Mouse (Mus musculus): ENCODE data around the gene Naaa. TPM values are rescaled to one million over a fixed set of nuclear protein-coding genes. Genes with fewer than 3 reads are reported as not detected.
A peak's percentile ranks its signal among the peaks of the same experiment; 100 is the strongest.

Gene Naaa
- polyA plus RNA-seq, 2 experiments = 17.5 to 19.0 TPM

DNA sequence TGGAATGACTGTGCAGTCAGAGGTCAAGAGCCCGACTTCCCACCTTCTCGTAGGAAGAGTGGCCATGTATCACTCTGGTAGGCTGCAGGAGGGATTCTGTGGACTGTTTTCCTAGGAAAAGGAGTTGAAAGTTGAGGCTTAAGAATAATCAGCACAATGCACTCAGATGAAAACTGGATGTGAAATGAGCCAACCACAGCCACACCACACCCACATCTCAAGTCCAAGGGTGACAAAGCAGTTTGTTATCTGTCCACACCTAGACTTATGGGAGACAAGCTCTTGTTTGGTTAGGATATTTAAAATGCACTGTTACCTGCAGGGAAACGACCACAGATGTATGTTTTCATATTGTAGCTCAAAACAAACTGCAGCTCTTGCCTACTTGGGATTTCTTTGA lies 5.1 kb upstream of the Naaa start:
- no peak overlapping the region for H3K27ac ChIP-seq (replicated peaks; ENCODE audit: low read depth, low read length)
- H3K27me3 ChIP-seq (ENCODE audit: control insufficient read depth, insufficient read depth, low read length) = no peaks in the 10 kb centered on the region
- peaks cover 7% of the 10 kb centered on the region; the same call in 1 of the 2 replicates for H3K4me1 ChIP-seq (ENCODE audit: control insufficient read depth, insufficient read depth, low read length)
- H3K4me2 ChIP-seq (replicated peaks; ENCODE audit: low read depth, low read length, severe bottlenecking) = no peak overlapping the region
- no peak for DNase-seq (ENCODE audit: low spot score)
- no peak for ATAC-seq (ENCODE audit: low FRiP score, low read depth)
- no peaks in the 10 kb centered on the region for H3K9me3 ChIP-seq (ENCODE audit: control insufficient read depth, low read length)
- TF ChIP-seq POLR2A (IDR thresholded peaks at IDR 0.05; ENCODE audit: borderline replicate concordance, extremely low read depth, insufficient read depth, insufficient read length) = no peak
- 78% methylated on average over 3 of the region's 3 CpGs for WGBS
- H3K4me3 ChIP-seq (replicated peaks; ENCODE audit: low read length) = no peak overlapping the region
- no peak overlapping the region for H3K9ac ChIP-seq (ENCODE audit: low read depth, low read length, severe bottlenecking)
- H3K36me3 ChIP-seq (ENCODE audit: control insufficient read depth, insufficient read depth, low read length) = peaks cover 31% of the 10 kb centered on the region

DNA sequence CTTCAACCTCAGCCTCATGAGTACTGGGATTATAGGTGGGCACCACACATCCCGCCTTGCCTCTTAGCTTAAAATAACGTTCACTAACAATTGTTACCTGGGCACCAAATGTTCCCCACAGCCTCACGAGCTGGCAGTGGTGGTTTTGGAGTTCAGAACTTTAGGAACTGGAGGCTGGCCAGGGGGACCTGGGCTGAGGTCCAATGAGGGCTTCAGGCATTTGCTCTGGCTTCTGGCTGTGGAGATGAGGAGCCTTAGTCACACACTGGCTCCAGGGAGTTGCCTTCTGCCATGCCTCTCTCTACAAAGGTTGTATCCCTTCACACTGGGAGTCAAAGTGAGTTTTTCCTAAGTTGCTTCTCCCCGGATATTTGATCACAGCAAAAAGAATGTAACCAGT lies 4.6 kb upstream of the Naaa start:
- Histone ChIP-seq H3K4me3 (replicated peaks; ENCODE audit: low read length) (no peak overlapping the region), H3K27ac (replicated peaks; ENCODE audit: low read depth, low read length) (no peak overlapping the region), H3K4me1 (ENCODE audit: control insufficient read depth, insufficient read depth, low read length) (peaks cover 7% of the 10 kb centered on the region; the same call in 1 of the 2 replicates), H3K9ac (ENCODE audit: low read depth, low read length, severe bottlenecking) (no peak overlapping the region), H3K27me3 (ENCODE audit: control insufficient read depth, insufficient read depth, low read length) (no peaks in the 10 kb centered on the region), H3K36me3 (ENCODE audit: control insufficient read depth, insufficient read depth, low read length) (peaks cover 26% of the 10 kb centered on the region), H3K9me3 (ENCODE audit: control insufficient read depth, low read length) (no peaks in the 10 kb centered on the region), H3K4me2 (replicated peaks; ENCODE audit: low read depth, low read length, severe bottlenecking) (no peak overlapping the region)
- WGBS = 74% methylated on average over 4 of the region's 4 CpGs
- no peak for ATAC-seq (ENCODE audit: low FRiP score, low read depth)
- no peak for DNase-seq (ENCODE audit: low spot score)
- no peak for TF ChIP-seq POLR2A (IDR thresholded peaks at IDR 0.05; ENCODE audit: borderline replicate concordance, extremely low read depth, insufficient read depth, insufficient read length)

GRCm38 (mm10) chr5:92278942-92279537 lies 1.1 kb upstream of the Naaa start:
- DNase-seq (ENCODE audit: low spot score) (no peak), ATAC-seq (ENCODE audit: low FRiP score, low read depth) (no peak)
- H3K4me1 ChIP-seq (ENCODE audit: control insufficient read depth, insufficient read depth, low read length) = peaks cover 7% of the 10 kb centered on the region; the same call in 1 of the 2 replicates
- no peak overlapping the region for H3K4me3 ChIP-seq (replicated peaks; ENCODE audit: low read length)
- H3K27me3 ChIP-seq (ENCODE audit: control insufficient read depth, insufficient read depth, low read length) = no peaks in the 10 kb centered on the region
- no peaks in the 10 kb centered on the region for H3K9me3 ChIP-seq (ENCODE audit: control insufficient read depth, low read length)
- H3K9ac ChIP-seq (ENCODE audit: low read depth, low read length, severe bottlenecking) = no peak overlapping the region
- no peak for TF ChIP-seq POLR2A (IDR thresholded peaks at IDR 0.05; ENCODE audit: borderline replicate concordance, extremely low read depth, insufficient read depth, insufficient read length)
- H3K27ac ChIP-seq (replicated peaks; ENCODE audit: low read depth, low read length) = no peak overlapping the region
- 79% methylated on average over 10 of the region's 10 CpGs for WGBS
- H3K4me2 ChIP-seq (replicated peaks; ENCODE audit: low read depth, low read length, severe bottlenecking) = no peak overlapping the region
- H3K36me3 ChIP-seq (ENCODE audit: control insufficient read depth, insufficient read depth, low read length) = no peaks in the 10 kb centered on the region

- Histone ChIP-seq H3K9me3 (ENCODE audit: control insufficient read depth, low read length) (no peaks in the 10 kb centered on the region), H3K4me1 (ENCODE audit: control insufficient read depth, insufficient read depth, low read length) (no peaks in the 10 kb centered on the region), H3K27me3 (ENCODE audit: control insufficient read depth, insufficient read depth, low read length) (no peaks in the 10 kb centered on the region), H3K27ac (replicated peaks; ENCODE audit: low read depth, low read length) (no peak overlapping the region), H3K4me3 (replicated peaks; ENCODE audit: low read length) (no peak overlapping the region), H3K9ac (ENCODE audit: low read depth, low read length, severe bottlenecking) (no peak overlapping the region), H3K36me3 (ENCODE audit: control insufficient read depth, insufficient read depth, low read length) (no peaks in the 10 kb centered on the region), H3K4me2 (replicated peaks; ENCODE audit: low read depth, low read length, severe bottlenecking) (no peak overlapping the region)
- DNase-seq (ENCODE audit: low spot score) (no peak), ATAC-seq (ENCODE audit: low FRiP score, low read depth) (no peak)
- WGBS = 92% methylated on average over 7 of the region's 7 CpGs
- no peak for TF ChIP-seq POLR2A (IDR thresholded peaks at IDR 0.05; ENCODE audit: borderline replicate concordance, extremely low read depth, insufficient read depth, insufficient read length)
Observed at GRCm38 (mm10) chr5:92270496-92270895, 7.5 kb downstream of the Naaa start.

DNA sequence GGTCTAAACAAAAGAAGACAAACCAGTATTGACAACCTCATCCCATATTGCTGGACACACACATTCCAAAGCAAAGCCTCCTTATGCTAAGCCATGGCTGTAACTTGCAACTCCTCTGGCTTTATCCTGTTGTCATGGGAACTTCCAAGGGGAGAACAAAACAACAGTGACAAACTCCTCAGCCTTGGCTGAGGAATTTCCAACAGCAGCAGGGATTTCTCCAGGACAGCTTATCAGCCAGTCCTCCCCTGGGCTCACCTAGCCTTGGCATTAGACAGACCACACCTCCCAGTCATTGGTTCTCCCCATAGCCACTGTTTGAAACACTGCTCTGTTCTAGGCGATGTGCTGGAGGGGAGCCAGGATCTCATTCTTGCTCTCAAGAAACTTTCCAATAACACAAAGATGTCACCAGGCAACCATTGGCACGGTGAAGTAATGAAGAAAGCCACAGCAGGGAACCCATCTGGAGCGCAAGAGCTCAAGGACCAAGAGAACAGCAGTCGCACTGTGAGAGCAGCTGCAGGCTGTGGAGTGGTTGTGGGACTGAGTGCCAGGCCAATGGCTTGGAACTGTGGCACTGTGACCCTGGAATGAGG lies 14.1 kb downstream of the Naaa start:
- H3K4me2 ChIP-seq (replicated peaks; ENCODE audit: low read depth, low read length, severe bottlenecking) = no peak overlapping the region
- no peak overlapping the region for H3K4me3 ChIP-seq (replicated peaks; ENCODE audit: low read length)
- H3K27ac ChIP-seq (replicated peaks; ENCODE audit: low read depth, low read length) = peak overlapping the region; percentile 43; the same call in 1 of the 2 replicates
- ATAC-seq (ENCODE audit: low FRiP score, low read depth) (peak; percentile 73), DNase-seq (ENCODE audit: low spot score) (peak; percentile 78)
- H3K4me1 ChIP-seq (ENCODE audit: control insufficient read depth, insufficient read depth, low read length) = peaks cover 9% of the 10 kb centered on the region; the same call in 1 of the 2 replicates
- TF ChIP-seq POLR2A (IDR thresholded peaks at IDR 0.05; ENCODE audit: borderline replicate concordance, extremely low read depth, insufficient read depth, insufficient read length) = no peak
- 45% methylated on average over 4 of the region's 4 CpGs for WGBS
- no peaks in the 10 kb centered on the region for H3K9me3 ChIP-seq (ENCODE audit: control insufficient read depth, low read length)
- no peak overlapping the region for H3K9ac ChIP-seq (ENCODE audit: low read depth, low read length, severe bottlenecking)
- no peaks in the 10 kb centered on the region for H3K36me3 ChIP-seq (ENCODE audit: control insufficient read depth, insufficient read depth, low read length)
- no peaks in the 10 kb centered on the region for H3K27me3 ChIP-seq (ENCODE audit: control insufficient read depth, insufficient read depth, low read length)
